Mouse (Mus musculus) liver, embryonic 15.5 days (tissue): ENCODE measurements around the gene Arhgef7. TPM values are rescaled to one million over a fixed set of nuclear protein-coding genes. Genes with fewer than 3 reads are reported as not detected.

ENCODE experiments used
- ATAC-seq: fragments of 200-750 bp; cut with Nextera tagmentation; 2 replicates; pipeline ENCODE4 v1.8.0; 2017; ENCODE audit warnings: moderate number of reproducible peaks, mild to moderate bottlenecking, moderate library complexity; ENCODE audit not compliant: insufficient read depth
- H3K27ac ChIP-seq: fragments of 300-500 bp; sonication (generic); replicated peaks from 2 replicates; pipeline ENCODE4 v1.5.1; 2015; ENCODE audit warnings: mild to moderate bottlenecking, inconsistent platforms
- H3K27me3 ChIP-seq: fragments of 300-500 bp; sonication (generic); 2 replicates; pipeline ENCODE4 v1.6.1; 2015; ENCODE audit warnings: mild to moderate bottlenecking, inconsistent platforms
- H3K36me3 ChIP-seq: fragments of 300-500 bp; sonication (generic); replicated peaks from 2 replicates; pipeline ENCODE4 v1.6.1; 2015; ENCODE audit warnings: moderate library complexity, mild to moderate bottlenecking, inconsistent platforms
- H3K4me1 ChIP-seq: fragments of 300-500 bp; sonication (generic); replicated peaks from 2 replicates; pipeline ENCODE4 v1.6.1; 2015; ENCODE audit warnings: inconsistent platforms
- H3K4me2 ChIP-seq: fragments of 300-500 bp; sonication (generic); 2 replicates; pipeline ENCODE4 v1.6.1; 2015; ENCODE audit warnings: moderate library complexity, mild to moderate bottlenecking, inconsistent platforms
- H3K4me3 ChIP-seq: fragments of 300-500 bp; sonication (generic); replicated peaks from 2 replicates; pipeline ENCODE4 v1.5.1; 2015; ENCODE audit warnings: mild to moderate bottlenecking, inconsistent platforms
- H3K9ac ChIP-seq: fragments of 300-500 bp; sonication (generic); 2 replicates; pipeline ENCODE4 v1.6.1; 2015; ENCODE audit warnings: moderate library complexity, mild to moderate bottlenecking, inconsistent platforms
- H3K9me3 ChIP-seq: fragments of 300-500 bp; sonication (generic); replicated peaks from 2 replicates; pipeline ENCODE4 v1.6.1; 2016; ENCODE audit warnings: inconsistent platforms
- WGBS: fragments of 180-500 bp; shearing (Covaris S2); methylation state at CpG from one replicate; pipeline ENCODE4 v1.1.7; 2015; ENCODE audit warnings: mixed read lengths; ENCODE audit not compliant: insufficient replicate concordance; 5-methylcytosine and 5-hydroxymethylcytosine counted together
- polyA plus RNA-seq: library from polyadenylated mRNA; unstranded; fragments of >200 nt; fragmentation: Nextera tagmentation; extraction: Ambion mirVana; gene quantifications from 2 replicates; pipeline ENCODE4 v1.2.1, GENCODE M21; 2015

Arhgef7 gene
- polyA plus RNA-seq, 1 experiment from 2014 or later = 9.5 TPM

GRCm38 (mm10) chr8:11749472-11749871 is 22.0 kb downstream of the Arhgef7 start:
- Histone ChIP-seq H3K9ac (no peak overlapping the region), H3K27me3 (no peaks in the 10 kb centered on the region), H3K36me3 (no peaks in the 10 kb centered on the region), H3K4me3 (no peak overlapping the region), H3K27ac (no peak overlapping the region), H3K9me3 (no peaks in the 10 kb centered on the region), H3K4me2 (no peak overlapping the region), H3K4me1 (peaks cover 7% of the 10 kb centered on the region)
- 47% methylated on average over 6 of the region's 6 CpGs for WGBS
- ATAC-seq = no peak

DNA sequence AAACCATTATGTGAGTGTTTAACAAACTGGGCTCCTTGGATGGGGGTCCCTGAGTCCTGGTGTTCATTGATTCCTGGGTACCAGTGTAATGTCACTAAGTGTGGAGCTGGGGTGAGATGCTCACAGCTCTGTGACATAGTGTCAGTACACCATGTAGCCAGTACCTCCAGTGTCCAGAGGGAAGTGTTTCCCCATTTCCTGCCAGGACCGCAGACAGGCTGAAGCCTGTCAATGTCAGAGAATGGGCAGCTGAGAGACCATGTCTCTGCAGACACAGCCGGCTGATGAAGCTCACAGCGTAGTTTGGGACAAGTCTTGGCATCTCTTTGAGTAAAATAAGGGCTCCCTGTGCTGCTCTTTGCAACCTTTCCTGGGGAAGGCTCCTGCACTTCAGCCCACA is 24.8 kb downstream of the Arhgef7 start:
- Histone ChIP-seq H3K9ac (no peak overlapping the region), H3K9me3 (no peaks in the 10 kb centered on the region), H3K27ac (no peak overlapping the region), H3K4me1 (peaks cover 10% of the 10 kb centered on the region), H3K4me3 (no peak overlapping the region), H3K27me3 (no peaks in the 10 kb centered on the region), H3K4me2 (no peak overlapping the region), H3K36me3 (no peaks in the 10 kb centered on the region)
- no peak for ATAC-seq
- WGBS = 37% methylated on average over 3 of the region's 3 CpGs

DNA sequence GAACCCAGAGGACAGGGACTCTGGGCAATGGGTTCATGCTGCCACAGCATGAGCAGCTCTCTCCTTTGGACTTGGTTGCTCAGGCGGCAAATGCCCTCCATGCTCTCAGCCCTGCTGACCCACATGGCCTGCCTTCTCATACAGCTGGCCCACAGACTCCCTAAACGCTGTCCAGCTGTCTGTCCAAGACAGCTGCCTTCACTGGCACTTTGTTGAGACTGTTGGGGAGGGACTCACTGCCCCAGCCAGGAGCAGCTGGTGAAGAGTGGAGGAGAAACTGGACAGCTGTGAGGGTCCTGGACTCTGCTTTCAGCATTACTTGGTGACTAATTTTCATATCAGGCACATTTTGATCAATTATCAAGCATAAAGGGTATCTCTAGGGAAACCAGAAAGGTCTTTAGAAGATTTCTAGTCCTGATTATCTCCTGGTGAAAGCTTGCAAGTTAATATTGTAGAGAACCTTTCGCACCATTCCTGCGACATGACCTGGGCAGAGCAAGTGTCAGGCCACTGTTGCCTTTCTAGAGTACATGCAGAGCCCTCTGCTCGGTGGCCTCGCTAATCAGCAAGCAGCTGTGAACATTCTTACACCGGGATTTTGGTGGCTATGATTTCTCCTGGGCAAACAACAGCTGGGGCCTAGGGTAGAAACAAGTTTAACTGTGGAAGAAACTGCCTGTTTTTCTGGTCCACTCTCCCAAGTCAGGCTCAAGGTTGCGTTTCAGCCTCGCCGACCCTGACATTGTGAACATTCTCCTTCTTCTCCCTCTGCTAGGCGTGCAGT is 25.8 kb downstream of the Arhgef7 start:
- Histone ChIP-seq H3K4me2 (no peak overlapping the region), H3K4me3 (no peak overlapping the region), H3K27ac (no peak overlapping the region; the same call in 1 of the 2 replicates), H3K27me3 (no peaks in the 10 kb centered on the region), H3K36me3 (no peaks in the 10 kb centered on the region), H3K9me3 (no peaks in the 10 kb centered on the region), H3K9ac (no peak overlapping the region), H3K4me1 (peaks cover 15% of the 10 kb centered on the region)
- no peak for ATAC-seq
- 63% methylated on average over 11 of the region's 11 CpGs for WGBS

GRCm38 (mm10) chr8:11754723-11755122 is 27.2 kb downstream of the Arhgef7 start:
- no peaks in the 10 kb centered on the region for H3K9me3 ChIP-seq
- no peak overlapping the region for H3K27ac ChIP-seq
- H3K4me1 ChIP-seq = peaks cover 28% of the 10 kb centered on the region
- no peaks in the 10 kb centered on the region for H3K36me3 ChIP-seq
- no peak overlapping the region for H3K4me3 ChIP-seq
- no peak for ATAC-seq
- no peak overlapping the region for H3K4me2 ChIP-seq
- no peak overlapping the region for H3K9ac ChIP-seq
- H3K27me3 ChIP-seq = no peaks in the 10 kb centered on the region

DNA sequence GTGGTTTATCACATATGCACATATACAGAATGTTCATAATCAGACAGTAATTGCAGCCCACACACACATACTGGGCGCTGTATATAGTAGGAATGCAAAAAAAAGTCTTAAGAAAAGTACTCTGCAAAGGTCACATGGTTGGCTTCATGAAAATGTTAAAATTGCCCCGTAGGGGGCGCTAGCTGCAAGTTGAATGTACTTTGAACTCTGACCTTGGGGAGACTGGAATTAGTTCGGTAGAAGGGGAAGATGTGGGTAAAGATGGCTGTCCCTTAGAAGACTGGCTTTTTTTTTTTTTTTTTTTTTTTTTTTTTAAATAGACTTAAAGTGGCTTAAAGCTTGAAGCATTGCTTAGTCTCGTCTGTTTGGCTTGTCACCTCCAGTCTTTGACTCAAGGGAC is 28.4 kb downstream of the Arhgef7 start:
- WGBS = 8% methylated on average over 5 of the region's 5 CpGs

GRCm38 (mm10) chr8:11757568-11758481 is 30.3 kb downstream of the Arhgef7 start:
- Histone ChIP-seq H3K4me1 (peaks cover 26% of the 10 kb centered on the region), H3K27me3 (no peaks in the 10 kb centered on the region), H3K9me3 (no peaks in the 10 kb centered on the region), H3K27ac (peak overlapping the region; percentile 78), H3K4me3 (peak overlapping the region; percentile 88), H3K9ac (peak overlapping the region; percentile 86), H3K36me3 (no peaks in the 10 kb centered on the region), H3K4me2 (peak overlapping the region; percentile 86)
- ATAC-seq = peak; percentile 89
- 2% methylated on average over 59 of the region's 59 CpGs for WGBS

More for the DNA sequence above, 28.4 kb downstream of the Arhgef7 start:
- H3K4me1 ChIP-seq = peaks cover 29% of the 10 kb centered on the region
- no peaks in the 10 kb centered on the region for H3K27me3 ChIP-seq
- ATAC-seq = no peak
- no peak overlapping the region for H3K9ac ChIP-seq
- H3K36me3 ChIP-seq = no peaks in the 10 kb centered on the region
- no peak overlapping the region for H3K4me2 ChIP-seq
- no peaks in the 10 kb centered on the region for H3K9me3 ChIP-seq
- H3K4me3 ChIP-seq = no peak overlapping the region
- H3K27ac ChIP-seq = no peak overlapping the region

DNA sequence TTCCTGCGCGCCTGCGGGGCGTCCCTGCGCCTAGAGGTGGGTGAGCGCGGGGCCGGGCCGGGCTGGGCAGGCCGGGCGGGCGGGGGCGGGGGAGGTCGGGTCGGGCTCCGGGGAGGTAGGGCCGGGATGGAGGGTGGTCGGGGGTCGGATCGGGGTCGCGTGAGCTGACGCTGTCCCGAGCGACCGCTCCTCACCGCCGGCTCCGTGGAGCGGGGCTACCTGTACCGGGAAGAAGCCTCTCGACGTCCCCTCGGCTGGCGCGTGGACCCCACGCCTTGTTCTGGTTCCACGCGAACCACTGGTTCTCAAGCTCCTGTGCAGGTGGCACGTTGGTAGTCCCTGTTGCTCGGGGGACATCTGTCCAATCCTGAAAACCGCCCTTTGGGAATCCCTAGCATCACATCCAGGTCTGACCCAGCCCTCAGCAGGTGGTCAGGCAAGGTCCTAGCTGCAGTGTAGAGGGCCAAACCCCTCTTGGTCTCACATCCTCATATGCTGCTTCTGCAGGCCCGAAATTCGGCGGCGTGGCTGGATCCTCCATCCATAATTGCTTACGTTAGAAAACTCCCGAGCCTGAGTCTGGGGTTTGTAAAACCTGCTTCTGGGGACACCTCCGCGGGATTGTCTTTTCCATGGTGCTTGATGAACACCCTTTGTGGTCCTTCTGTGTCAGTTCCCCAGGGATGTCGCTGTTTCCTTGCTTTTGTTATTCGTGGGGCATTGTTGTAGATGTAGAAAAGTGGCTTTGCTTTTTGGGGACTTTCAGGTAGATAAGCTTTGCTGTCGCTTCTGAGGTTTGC is 31.2 kb downstream of the Arhgef7 start:
- no peaks in the 10 kb centered on the region for H3K9me3 ChIP-seq
- H3K4me1 ChIP-seq = peaks cover 26% of the 10 kb centered on the region
- peak overlapping the region; percentile 78 for H3K27ac ChIP-seq
- peak overlapping the region; percentile 86 for H3K9ac ChIP-seq
- no peaks in the 10 kb centered on the region for H3K27me3 ChIP-seq
- H3K4me2 ChIP-seq = peak overlapping the region; percentile 86
- 0 out of 2 replicates have a peak, but pooled peaks have one; percentile 20 for ATAC-seq
- H3K4me3 ChIP-seq = peak overlapping the region; percentile 88
- H3K36me3 ChIP-seq = no peaks in the 10 kb centered on the region
- 1% methylated on average over 53 of the region's 53 CpGs for WGBS

DNA sequence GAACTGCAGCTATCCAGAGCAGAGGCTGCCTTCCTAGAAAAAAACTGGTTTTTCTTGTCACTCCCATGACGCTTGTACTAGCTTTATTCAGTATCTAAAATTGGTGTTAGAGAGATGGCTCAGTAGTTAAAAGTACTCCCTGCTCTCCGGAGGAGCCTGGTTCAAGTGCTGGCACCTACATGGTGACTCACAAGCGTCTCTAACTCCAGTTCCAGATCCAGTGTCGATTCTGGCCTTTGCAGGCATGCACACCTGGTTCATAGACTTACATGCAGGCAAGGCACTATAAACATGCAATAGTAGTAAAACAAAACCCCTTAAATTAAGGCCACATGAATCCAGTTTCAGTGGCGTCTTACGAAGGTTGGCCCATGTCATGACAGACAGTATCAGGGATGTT is 34.0 kb downstream of the Arhgef7 start:
- Histone ChIP-seq H3K27me3 (no peaks in the 10 kb centered on the region), H3K9me3 (no peaks in the 10 kb centered on the region), H3K36me3 (no peaks in the 10 kb centered on the region), H3K4me1 (peaks cover 27% of the 10 kb centered on the region), H3K4me3 (no peak overlapping the region), H3K4me2 (no peak overlapping the region), H3K9ac (no peak overlapping the region), H3K27ac (no peak overlapping the region)
- no peak for ATAC-seq
- WGBS = 72% methylated on average over 6 of the region's 6 CpGs

DNA sequence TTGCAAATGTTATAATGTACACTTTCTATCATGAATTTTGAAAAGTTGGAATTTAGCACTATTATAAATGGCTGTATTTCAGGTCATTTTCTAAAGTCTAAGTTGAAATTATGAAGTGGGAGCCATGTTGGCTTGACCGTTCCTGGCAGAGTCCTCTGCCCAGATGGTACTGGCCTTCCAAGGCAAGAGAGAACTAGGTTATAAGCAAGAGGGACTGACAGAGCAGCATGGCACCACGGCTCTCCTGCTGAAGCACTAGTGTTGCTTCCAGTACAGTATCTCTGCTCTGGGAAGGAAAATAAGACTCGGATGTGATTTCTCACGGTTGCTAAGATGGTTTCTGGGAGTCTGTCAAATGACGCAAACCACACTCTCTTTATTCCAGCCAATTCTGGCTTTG is 34.5 kb downstream of the Arhgef7 start:
- no peak overlapping the region for H3K9ac ChIP-seq
- H3K36me3 ChIP-seq = no peaks in the 10 kb centered on the region
- WGBS = 82% methylated on average over 5 of the region's 5 CpGs
- H3K27me3 ChIP-seq = no peaks in the 10 kb centered on the region
- no peak for ATAC-seq
- H3K27ac ChIP-seq = no peak overlapping the region
- H3K4me2 ChIP-seq = no peak overlapping the region
- H3K9me3 ChIP-seq = no peaks in the 10 kb centered on the region
- H3K4me3 ChIP-seq = no peak overlapping the region
- H3K4me1 ChIP-seq = peaks cover 26% of the 10 kb centered on the region

GRCm38 (mm10) chr8:11762821-11763220 is 35.3 kb downstream of the Arhgef7 start:
- Histone ChIP-seq H3K4me1 (peaks cover 18% of the 10 kb centered on the region), H3K27me3 (no peaks in the 10 kb centered on the region), H3K36me3 (no peaks in the 10 kb centered on the region), H3K27ac (no peak overlapping the region), H3K4me2 (no peak overlapping the region), H3K9me3 (no peaks in the 10 kb centered on the region), H3K4me3 (no peak overlapping the region), H3K9ac (no peak overlapping the region)
- WGBS = 78% methylated on average over 7 of the region's 7 CpGs
- ATAC-seq = no peak
